Mouse (Mus musculus) thymus, postnatal 25 days (tissue): Measurements from ENCODE around the gene Macrod1.
A peak's percentile ranks its signal among the peaks of the same experiment; 100 is the strongest.

ENCODE experiments used
- DNase-seq: peaks from one replicate; pipeline ENCODE4 v3.0.0; 2022

The Macrod1 gene

GRCm38 (mm10) chr19:7146376-7146775 is 89.8 kb downstream of the Macrod1 start:
- no peak for DNase-seq

- DNase-seq = no peak
Observed at GRCm38 (mm10) chr19:7148096-7148495, 91.5 kb downstream of the Macrod1 start.

GRCm38 (mm10) chr19:7148541-7149085 is 92.0 kb downstream of the Macrod1 start:
- no peak for DNase-seq

- no peak for DNase-seq
Observed at GRCm38 (mm10) chr19:7149158-7149685, 92.6 kb downstream of the Macrod1 start.

GRCm38 (mm10) chr19:7151300-7151926 is 94.8 kb downstream of the Macrod1 start:
- no peak for DNase-seq

GRCm38 (mm10) chr19:7151927-7152653 is 95.5 kb downstream of the Macrod1 start:
- no peak for DNase-seq

DNA sequence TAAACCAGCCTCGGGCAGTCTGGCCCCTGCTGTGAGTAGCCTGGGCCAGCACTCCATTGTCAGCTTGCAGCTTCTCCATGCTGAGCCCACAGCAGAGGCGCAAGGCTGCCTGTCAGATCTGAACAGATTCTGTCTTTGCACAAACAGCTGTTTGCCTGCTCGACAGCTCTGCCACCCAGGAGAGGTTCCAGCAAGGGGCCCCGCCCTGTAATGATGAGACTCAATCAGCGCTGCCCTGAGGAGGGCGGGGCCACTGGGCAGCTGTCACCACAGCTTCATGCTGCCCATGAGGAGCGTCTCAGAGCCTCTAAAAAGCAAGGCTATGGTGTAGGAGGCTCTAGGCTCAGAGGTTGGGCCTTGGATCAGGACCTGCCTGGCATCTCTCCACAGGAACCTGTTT is 96.6 kb downstream of the Macrod1 start:
- DNase-seq = no peak

GRCm38 (mm10) chr19:7155196-7155595 is 98.6 kb downstream of the Macrod1 start:
- DNase-seq = no peak

GRCm38 (mm10) chr19:7157734-7158133 is 101.1 kb downstream of the Macrod1 start:
- DNase-seq = no peak

- peak; percentile 37 for DNase-seq
Observed at GRCm38 (mm10) chr19:7160151-7160906, 103.7 kb downstream of the Macrod1 start.

GRCm38 (mm10) chr19:7161064-7161463 is 104.5 kb downstream of the Macrod1 start:
- no peak for DNase-seq

DNA sequence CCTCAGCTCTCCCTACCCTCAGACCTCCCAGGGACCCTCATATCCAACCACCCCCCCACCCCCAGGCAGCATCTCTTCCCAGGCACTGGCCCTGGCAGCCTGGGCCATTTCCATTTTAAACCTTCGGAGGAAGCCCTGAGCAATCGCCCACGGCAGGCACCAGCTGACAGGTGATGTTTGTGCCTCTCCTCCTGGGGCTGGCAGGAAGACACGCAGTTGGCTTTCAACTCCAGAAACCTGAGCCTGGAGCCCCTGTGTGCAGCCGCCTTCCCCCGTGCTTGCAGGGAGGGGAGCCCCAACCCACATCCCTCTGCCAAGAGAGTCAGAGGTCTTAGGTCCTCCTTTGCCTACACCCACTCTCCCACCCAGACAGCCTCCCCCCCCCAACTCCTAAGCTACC is 107.6 kb downstream of the Macrod1 start:
- peak; percentile 61 for DNase-seq

DNA sequence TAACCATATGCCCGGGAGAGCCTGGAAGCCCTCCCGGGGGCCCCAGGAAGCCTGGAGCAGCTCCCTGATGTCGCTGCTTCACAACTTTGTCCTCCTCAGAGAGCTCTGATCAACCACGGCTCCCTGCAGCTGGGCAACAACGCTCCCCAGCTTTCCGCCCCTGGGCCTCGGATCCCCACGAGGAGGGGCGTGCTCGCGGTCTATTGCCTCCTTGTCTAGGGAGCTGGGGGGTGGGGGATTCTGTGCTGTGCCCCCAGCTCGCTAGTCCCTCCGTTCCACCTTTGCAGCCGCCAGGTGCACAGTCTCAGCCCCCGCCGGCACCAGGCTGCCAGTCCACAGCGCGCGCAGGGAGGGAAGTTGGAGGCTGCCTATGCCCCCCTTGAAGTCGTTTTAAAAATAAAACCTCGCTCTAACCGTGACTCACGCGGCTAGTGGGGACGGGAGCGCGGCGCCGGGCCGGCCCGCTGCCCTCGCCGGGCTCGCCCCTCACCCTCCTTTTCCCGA is 108.3 kb downstream of the Macrod1 start:
- DNase-seq = peak; percentile 72

DNA sequence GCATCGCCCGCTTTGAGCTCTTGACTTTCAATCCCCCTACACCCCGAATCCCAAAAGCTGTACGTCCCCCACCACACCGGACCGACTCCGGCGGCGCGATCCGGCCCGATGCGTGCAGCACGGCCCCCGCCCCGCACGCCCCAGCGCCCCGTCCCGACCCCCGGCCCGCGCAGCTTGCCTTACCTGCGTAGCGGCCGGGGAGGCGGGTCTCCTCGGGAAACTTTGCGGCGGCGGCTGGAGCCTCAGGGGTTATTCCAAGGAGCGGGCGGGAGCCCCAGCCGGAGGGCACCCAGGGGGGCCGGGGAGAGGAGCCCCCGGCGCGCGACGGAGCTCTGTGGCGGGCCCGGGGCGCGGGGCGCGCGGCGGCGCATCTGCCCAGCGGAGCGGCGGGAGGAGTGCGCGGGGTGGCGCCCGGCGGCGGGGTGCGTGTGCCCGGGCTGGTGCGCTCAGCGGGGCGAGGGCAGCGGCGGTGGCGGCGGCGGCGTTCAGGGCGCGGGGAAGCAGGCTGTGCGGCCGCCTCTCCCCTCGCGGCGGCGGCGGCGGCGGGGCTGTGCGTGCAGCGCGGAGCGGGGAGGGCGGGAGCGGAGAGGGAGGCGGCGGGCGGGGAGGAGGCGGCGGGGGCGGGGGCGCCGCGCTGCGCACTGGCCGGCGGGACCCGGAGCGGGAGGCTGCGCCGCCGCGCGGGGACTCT is 109.0 kb downstream of the Macrod1 start:
- peak; percentile 21 for DNase-seq

- no peak for DNase-seq
Observed at GRCm38 (mm10) chr19:7166200-7166711, 109.6 kb downstream of the Macrod1 start.

DNA sequence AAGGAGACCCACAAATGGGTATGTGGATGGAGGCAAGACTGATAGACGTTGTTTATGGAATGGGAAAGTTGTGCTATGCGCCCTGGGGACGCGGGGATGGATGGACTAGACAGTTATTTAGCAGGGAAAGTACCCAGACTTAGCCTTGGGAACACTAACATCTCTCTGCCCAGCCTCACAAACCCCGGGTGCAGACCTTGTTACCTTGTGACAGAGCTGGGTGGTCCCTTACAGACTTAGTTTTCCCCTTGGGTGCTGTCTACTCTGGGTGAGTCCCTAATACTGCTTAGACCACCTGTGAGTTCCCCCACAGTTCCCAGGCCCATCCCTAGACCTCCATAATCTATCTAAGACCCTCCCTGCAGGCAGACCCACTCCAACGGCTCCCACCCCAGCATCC is 110.2 kb downstream of the Macrod1 start:
- no peak for DNase-seq

DNA sequence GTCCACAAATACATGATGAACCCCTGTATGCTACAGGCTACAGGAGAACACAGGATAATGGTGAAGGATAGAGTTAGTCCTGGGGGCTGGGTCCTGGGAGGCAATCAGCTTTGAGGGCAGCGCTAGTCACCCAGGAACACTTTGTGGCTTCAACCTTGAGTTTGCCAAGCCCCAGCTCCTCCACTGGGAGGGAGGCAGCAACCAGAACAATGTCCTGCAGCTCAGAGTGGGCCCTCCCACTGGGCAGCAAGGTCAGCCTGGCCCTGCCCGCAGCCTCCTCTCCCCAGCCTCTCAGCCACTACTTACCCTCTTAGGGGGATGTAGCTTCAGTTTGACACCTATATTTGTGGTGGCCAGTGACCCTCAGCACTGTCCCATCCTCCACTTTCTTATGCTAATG is 111.8 kb downstream of the Macrod1 start:
- no peak for DNase-seq

GRCm38 (mm10) chr19:7170916-7171315 is 114.3 kb downstream of the Macrod1 start:
- DNase-seq = no peak

DNA sequence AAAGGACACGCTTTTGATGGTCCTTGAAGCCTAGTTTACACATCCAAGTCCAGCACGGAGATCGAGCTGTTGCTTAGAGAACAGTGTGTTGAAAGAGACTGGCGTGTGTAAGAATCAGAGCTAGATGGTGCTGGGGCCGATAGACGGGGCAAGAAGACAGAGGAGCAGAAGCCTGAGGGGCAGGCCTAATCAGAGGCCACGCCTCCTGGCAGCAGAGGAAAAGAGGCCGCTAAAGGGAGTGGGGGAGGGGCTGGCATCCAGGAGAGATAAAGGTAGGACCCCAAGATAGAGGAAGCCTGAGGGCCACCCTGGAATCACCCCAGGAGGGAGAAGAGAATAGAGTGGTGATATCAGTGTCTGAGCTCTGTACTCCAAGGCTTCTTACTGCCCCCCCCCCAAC is 114.8 kb downstream of the Macrod1 start:
- no peak for DNase-seq

- DNase-seq = no peak
Observed at GRCm38 (mm10) chr19:7172051-7172866, 115.6 kb downstream of the Macrod1 start.

GRCm38 (mm10) chr19:7176041-7176696 is 119.6 kb downstream of the Macrod1 start:
- DNase-seq = no peak
